Mouse (Mus musculus) ES-E14 (cell line): Measurements from ENCODE around the gene 4930595D18Rik.

ENCODE experiments used
- CHD2 ChIP-seq: IDR thresholded peaks from 2 replicates; pipeline ENCODE4 v1.6.1; 2014; ENCODE audit warnings: mild to moderate bottlenecking, low read depth, low read length, inconsistent platforms
- ZC3H11A ChIP-seq: IDR thresholded peaks from 2 replicates; pipeline ENCODE4 v1.6.1; 2012; ENCODE audit warnings: low read depth, mild to moderate bottlenecking, inconsistent platforms, low read length, borderline replicate concordance

- TF ChIP-seq ZC3H11A = no peak
- no peak for TF ChIP-seq CHD2
These were observed 48.3 kb downstream of the 4930595D18Rik start for GRCm38 (mm10) chr12:111135953-111136352.
